Mouse (Mus musculus): ENCODE measurements around the gene Sox1. TPM values are rescaled to one million over a fixed set of nuclear protein-coding genes. Genes with fewer than 3 reads are reported as not detected.

Sox1 gene
- polyA plus RNA-seq, 1 experiment from 2014 or later, result not detected

- no peak overlapping the region for H3K4me3 ChIP-seq (ENCODE audit: low read length)
- H3K9me3 ChIP-seq (ENCODE audit: low read length), result no peaks in the 10 kb centered on the region
- H3K9ac ChIP-seq (replicated peaks; ENCODE audit: low read length), result no peak overlapping the region
- H3K4me2 ChIP-seq (replicated peaks; ENCODE audit: low read depth, low read length), result no peak overlapping the region
- H3K27me3 ChIP-seq (ENCODE audit: insufficient read depth, low read length), result peaks cover 96% of the 10 kb centered on the region
- WGBS, result 0% methylated on average over 5 of the region's 5 CpGs
- peaks cover 14% of the 10 kb centered on the region for H3K4me1 ChIP-seq (ENCODE audit: insufficient read depth, low read length)
- no peak for ATAC-seq (ENCODE audit: low FRiP score, low TSS enrichment)
- no peak overlapping the region for H3K27ac ChIP-seq (ENCODE audit: low read length)
- no peaks in the 10 kb centered on the region for H3K36me3 ChIP-seq (ENCODE audit: insufficient read depth, low read length)
These were observed 6.0 kb upstream of the Sox1 start for GRCm38 (mm10) chr8:12389116-12389471.

- Histone ChIP-seq H3K4me1 (ENCODE audit: insufficient read depth, low read length) (peaks cover 13% of the 10 kb centered on the region), H3K36me3 (ENCODE audit: insufficient read depth, low read length) (no peaks in the 10 kb centered on the region), H3K4me3 (ENCODE audit: low read length) (no peak overlapping the region), H3K9me3 (ENCODE audit: low read length) (no peaks in the 10 kb centered on the region), H3K9ac (replicated peaks; ENCODE audit: low read length) (no peak overlapping the region), H3K27ac (ENCODE audit: low read length) (no peak overlapping the region), H3K27me3 (ENCODE audit: insufficient read depth, low read length) (peaks cover 97% of the 10 kb centered on the region), H3K4me2 (replicated peaks; ENCODE audit: low read depth, low read length) (no peak overlapping the region)
- under 1% methylated on average over 29 of the region's 29 CpGs for WGBS
- ATAC-seq (ENCODE audit: low FRiP score, low TSS enrichment), result no peak
These were observed 5.1 kb upstream of the Sox1 start for GRCm38 (mm10) chr8:12389801-12390639.

- Histone ChIP-seq H3K4me2 (replicated peaks; ENCODE audit: low read depth, low read length) (no peak overlapping the region), H3K36me3 (ENCODE audit: insufficient read depth, low read length) (no peaks in the 10 kb centered on the region), H3K27ac (ENCODE audit: low read length) (no peak overlapping the region), H3K9ac (replicated peaks; ENCODE audit: low read length) (no peak overlapping the region), H3K4me1 (ENCODE audit: insufficient read depth, low read length) (peaks cover 13% of the 10 kb centered on the region), H3K4me3 (ENCODE audit: low read length) (no peak overlapping the region), H3K9me3 (ENCODE audit: low read length) (no peaks in the 10 kb centered on the region), H3K27me3 (ENCODE audit: insufficient read depth, low read length) (peaks cover 98% of the 10 kb centered on the region)
- ATAC-seq (ENCODE audit: low FRiP score, low TSS enrichment), result no peak
- WGBS, result under 1% methylated on average over 38 of the region's 38 CpGs
These were observed 4.3 kb upstream of the Sox1 start for GRCm38 (mm10) chr8:12390640-12391365.

GRCm38 (mm10) chr8:12391366-12392250, 3.5 kb upstream of the Sox1 start:
- Histone ChIP-seq H3K27ac (ENCODE audit: low read length) (no peak overlapping the region), H3K9me3 (ENCODE audit: low read length) (no peaks in the 10 kb centered on the region), H3K4me1 (ENCODE audit: insufficient read depth, low read length) (peaks cover 15% of the 10 kb centered on the region), H3K36me3 (ENCODE audit: insufficient read depth, low read length) (no peaks in the 10 kb centered on the region), H3K27me3 (ENCODE audit: insufficient read depth, low read length) (peaks cover 98% of the 10 kb centered on the region), H3K9ac (replicated peaks; ENCODE audit: low read length) (no peak overlapping the region), H3K4me2 (replicated peaks; ENCODE audit: low read depth, low read length) (no peak overlapping the region), H3K4me3 (ENCODE audit: low read length) (no peak overlapping the region)
- peak; percentile 60 for ATAC-seq (ENCODE audit: low FRiP score, low TSS enrichment)
- 2% methylated on average over 37 of the region's 37 CpGs for WGBS

GRCm38 (mm10) chr8:12392801-12393200, 2.3 kb upstream of the Sox1 start:
- no peaks in the 10 kb centered on the region for H3K36me3 ChIP-seq (ENCODE audit: insufficient read depth, low read length)
- no peak overlapping the region for H3K9ac ChIP-seq (replicated peaks; ENCODE audit: low read length)
- WGBS, result 29% methylated on average over 1 of the region's 1 CpGs
- no peak overlapping the region for H3K4me3 ChIP-seq (ENCODE audit: low read length)
- H3K9me3 ChIP-seq (ENCODE audit: low read length), result no peaks in the 10 kb centered on the region
- no peak overlapping the region for H3K4me2 ChIP-seq (replicated peaks; ENCODE audit: low read depth, low read length)
- peaks cover 24% of the 10 kb centered on the region for H3K4me1 ChIP-seq (ENCODE audit: insufficient read depth, low read length)
- no peak for ATAC-seq (ENCODE audit: low FRiP score, low TSS enrichment)
- no peak overlapping the region for H3K27ac ChIP-seq (ENCODE audit: low read length)
- H3K27me3 ChIP-seq (ENCODE audit: insufficient read depth, low read length), result peaks cover 98% of the 10 kb centered on the region

- peaks cover 24% of the 10 kb centered on the region for H3K4me1 ChIP-seq (ENCODE audit: insufficient read depth, low read length)
- peaks cover 96% of the 10 kb centered on the region for H3K27me3 ChIP-seq (ENCODE audit: insufficient read depth, low read length)
- ATAC-seq (ENCODE audit: low FRiP score, low TSS enrichment), result 0 out of 2 replicates have a peak, but pooled peaks have one; percentile 2
- under 1% methylated on average over 22 of the region's 22 CpGs for WGBS
- no peak overlapping the region for H3K27ac ChIP-seq (ENCODE audit: low read length)
- no peaks in the 10 kb centered on the region for H3K36me3 ChIP-seq (ENCODE audit: insufficient read depth, low read length)
- no peaks in the 10 kb centered on the region for H3K9me3 ChIP-seq (ENCODE audit: low read length)
- no peak overlapping the region for H3K9ac ChIP-seq (replicated peaks; ENCODE audit: low read length)
- H3K4me2 ChIP-seq (replicated peaks; ENCODE audit: low read depth, low read length), result peak overlapping the region; percentile 68
- peak overlapping the region; percentile 44 for H3K4me3 ChIP-seq (ENCODE audit: low read length)
These were observed 602 bp upstream of the Sox1 start for GRCm38 (mm10) chr8:12394385-12395000.

- Histone ChIP-seq H3K27me3 (ENCODE audit: insufficient read depth, low read length) (peaks cover 96% of the 10 kb centered on the region), H3K27ac (ENCODE audit: low read length) (no peak overlapping the region), H3K9me3 (ENCODE audit: low read length) (no peaks in the 10 kb centered on the region), H3K4me2 (replicated peaks; ENCODE audit: low read depth, low read length) (peak overlapping the region; percentile 48), H3K4me3 (ENCODE audit: low read length) (peak overlapping the region; percentile 38), H3K36me3 (ENCODE audit: insufficient read depth, low read length) (no peaks in the 10 kb centered on the region), H3K9ac (replicated peaks; ENCODE audit: low read length) (no peak overlapping the region), H3K4me1 (ENCODE audit: insufficient read depth, low read length) (peaks cover 31% of the 10 kb centered on the region)
- WGBS, result under 1% methylated on average over 97 of the region's 118 CpGs
- ATAC-seq (ENCODE audit: low FRiP score, low TSS enrichment), result 0 out of 2 replicates have a peak, but pooled peaks have one; percentile 11
These were observed 1.6 kb downstream of the Sox1 start for GRCm38 (mm10) chr8:12396501-12397345.

- no peak for ATAC-seq (ENCODE audit: low FRiP score, low TSS enrichment)
- under 1% methylated on average over 56 of the region's 59 CpGs for WGBS
- no peak overlapping the region for H3K9ac ChIP-seq (replicated peaks; ENCODE audit: low read length)
- peak overlapping the region; percentile 48 for H3K4me2 ChIP-seq (replicated peaks; ENCODE audit: low read depth, low read length)
- H3K4me1 ChIP-seq (ENCODE audit: insufficient read depth, low read length), result peaks cover 31% of the 10 kb centered on the region
- no peaks in the 10 kb centered on the region for H3K36me3 ChIP-seq (ENCODE audit: insufficient read depth, low read length)
- H3K9me3 ChIP-seq (ENCODE audit: low read length), result no peaks in the 10 kb centered on the region
- peaks cover 96% of the 10 kb centered on the region for H3K27me3 ChIP-seq (ENCODE audit: insufficient read depth, low read length)
- H3K4me3 ChIP-seq (ENCODE audit: low read length), result peak overlapping the region; percentile 38
- no peak overlapping the region for H3K27ac ChIP-seq (ENCODE audit: low read length)
These were observed 2.3 kb downstream of the Sox1 start for GRCm38 (mm10) chr8:12397346-12397925.
